Mouse (Mus musculus) spleen, adult 2 months (tissue): Measurements from ENCODE around the gene Crtam. TPM values are rescaled to one million over a fixed set of nuclear protein-coding genes. Genes with fewer than 3 reads are reported as not detected.

Experiments
- DNase-seq, 2 experiments: peaks; one replicate each; pipeline versions ENCODE4 v3.0.0 to v3.0.0-alpha.2; 2012 to 2021; ENCODE audit warnings: low spot score in 2 of 2, low read depth in 1 of 2
- H3K27ac ChIP-seq: fragments of 200-500 bp; 2 replicates; pipeline ENCODE4 v1.5.1; 2012; ENCODE audit warnings: low read length, inconsistent platforms; ENCODE audit not compliant: insufficient read depth
- H3K27me3 ChIP-seq: fragments of 200-500 bp; 2 replicates; pipeline ENCODE4 v1.6.1; 2012; ENCODE audit warnings: mild to moderate bottlenecking, moderate library complexity, low read length, inconsistent platforms; ENCODE audit not compliant: control insufficient read depth, insufficient read depth
- H3K36me3 ChIP-seq: fragments of 200-500 bp; 2 replicates; pipeline ENCODE4 v1.6.1; 2012; ENCODE audit warnings: mild to moderate bottlenecking, low read length, inconsistent platforms; ENCODE audit not compliant: control insufficient read depth, insufficient read depth
- H3K4me1 ChIP-seq: fragments of 200-500 bp; 2 replicates; pipeline ENCODE4 v1.6.1; 2011; ENCODE audit warnings: inconsistent platforms; ENCODE audit not compliant: control insufficient read depth, insufficient read depth, insufficient read length
- H3K4me3 ChIP-seq: fragments of 200-500 bp; 2 replicates; pipeline ENCODE4 v1.5.1; 2011; ENCODE audit warnings: mild to moderate bottlenecking, inconsistent platforms; ENCODE audit not compliant: insufficient read depth, insufficient read length; ENCODE audit errors: extremely low read depth
- CTCF ChIP-seq: fragments of 200-500 bp; IDR thresholded peaks from 2 replicates; pipeline ENCODE4 v1.5.1; 2011; ENCODE audit warnings: mild to moderate bottlenecking, inconsistent platforms; ENCODE audit not compliant: insufficient read depth, insufficient read length, insufficient replicate concordance; ENCODE audit errors: extremely low read depth
- POLR2A ChIP-seq: fragments of 200-500 bp; IDR thresholded peaks from 2 replicates; pipeline ENCODE4 v1.6.1; 2011; ENCODE audit warnings: low read depth, low read length, inconsistent platforms
- WGBS: fragments of 180-500 bp; shearing (Covaris S2); methylation state at CpG from one replicate; pipeline ENCODE4 v1.1.7; 2018; 5-methylcytosine and 5-hydroxymethylcytosine counted together
- polyA plus RNA-seq: library from polyadenylated mRNA; depleted of rRNA; stranded (reverse); fragments of >200 nt; gene quantifications from 2 replicates; pipeline ENCODE4 v1.2.3, GENCODE M21; 2012

Crtam gene
- polyA plus RNA-seq, 1 experiment: 0.55 TPM

DNA sequence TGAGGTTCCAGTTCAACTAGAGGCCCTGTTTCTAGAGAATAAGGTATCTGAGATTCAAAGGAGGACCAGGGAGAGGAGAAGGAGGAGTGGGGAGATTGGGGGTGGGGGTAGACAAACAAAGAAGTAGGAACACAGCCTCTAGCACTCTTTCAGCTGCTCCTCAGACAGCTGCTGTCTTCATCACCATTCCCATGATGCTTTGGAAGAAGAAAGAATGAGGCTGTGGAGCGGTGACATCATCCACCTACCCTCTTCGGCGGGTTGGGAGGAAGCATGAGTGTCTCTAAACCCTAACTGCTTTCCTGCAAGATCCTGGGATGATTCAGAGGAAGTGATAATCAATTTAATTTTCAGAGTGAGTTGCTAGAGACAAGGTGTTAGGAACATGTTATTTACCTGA is 44.4 kb upstream of the Crtam start:
- TF ChIP-seq CTCF: no peak
- TF ChIP-seq POLR2A: no peak
- no peaks in the 10 kb centered on the region for H3K27me3 ChIP-seq
- no peaks in the 10 kb centered on the region for H3K36me3 ChIP-seq
- 85% methylated on average over 3 of the region's 3 CpGs for WGBS
- H3K27ac ChIP-seq: no peak overlapping the region
- no peak for DNase-seq
- H3K4me3 ChIP-seq: no peak overlapping the region
- peaks cover 4% of the 10 kb centered on the region; the same call in 1 of the 2 replicates for H3K4me1 ChIP-seq

- Histone ChIP-seq H3K27ac (no peak overlapping the region), H3K36me3 (no peaks in the 10 kb centered on the region; the same call in 1 of the 2 replicates), H3K4me3 (no peak overlapping the region), H3K4me1 (peaks cover 4% of the 10 kb centered on the region; the same call in 1 of the 2 replicates), H3K27me3 (no peaks in the 10 kb centered on the region)
- 82% methylated on average over 7 of the region's 7 CpGs for WGBS
- TF ChIP-seq POLR2A (no peak), CTCF (no peak)
- DNase-seq: peak in 1 of 2 experiments; percentile 17
Observed at GRCm38 (mm10) chr9:41048216-41048615, 43.8 kb upstream of the Crtam start.

- H3K4me1 ChIP-seq: peaks cover 4% of the 10 kb centered on the region; the same call in 1 of the 2 replicates
- no peak overlapping the region for H3K4me3 ChIP-seq
- H3K27ac ChIP-seq: no peak overlapping the region
- DNase-seq: no peak
- no peaks in the 10 kb centered on the region; the same call in 1 of the 2 replicates for H3K36me3 ChIP-seq
- TF ChIP-seq POLR2A: no peak
- no peak for TF ChIP-seq CTCF
- WGBS: 85% methylated on average over 2 of the region's 2 CpGs
- no peaks in the 10 kb centered on the region for H3K27me3 ChIP-seq
Observed at GRCm38 (mm10) chr9:41047654-41048053, 43.2 kb upstream of the Crtam start.

DNA sequence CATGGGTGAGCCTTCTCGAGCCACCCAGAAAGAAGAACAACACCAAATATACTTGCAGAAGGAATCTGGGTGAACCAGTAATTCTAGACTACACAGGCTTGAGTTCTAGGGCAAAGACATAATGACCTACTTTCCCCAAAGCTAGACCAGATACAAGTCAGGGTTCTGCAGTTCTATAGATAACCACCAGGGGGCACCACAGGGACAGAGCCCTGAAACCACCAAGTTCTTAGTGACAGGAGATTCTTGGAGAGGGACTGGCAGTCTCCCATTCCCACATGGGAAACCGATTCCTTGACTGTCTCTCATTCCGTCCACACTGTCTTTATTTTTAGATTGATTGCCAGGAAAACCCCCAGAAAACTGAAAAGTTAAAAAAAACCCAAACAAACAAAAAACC is 40.2 kb upstream of the Crtam start:
- Histone ChIP-seq H3K36me3 (peaks cover 1% of the 10 kb centered on the region; the same call in 1 of the 2 replicates), H3K4me3 (no peak overlapping the region), H3K27me3 (no peaks in the 10 kb centered on the region), H3K4me1 (peaks cover 4% of the 10 kb centered on the region; the same call in 1 of the 2 replicates), H3K27ac (no peak overlapping the region)
- TF ChIP-seq POLR2A (no peak), CTCF (peak; percentile 69; the same call in 1 of the 2 replicates)
- DNase-seq: peak; percentile 47 to 75
- WGBS: 36% methylated on average over 3 of the region's 3 CpGs

GRCm38 (mm10) chr9:41043641-41044040 is 39.2 kb upstream of the Crtam start:
- 96% methylated on average over 5 of the region's 5 CpGs for WGBS
- H3K36me3 ChIP-seq: peaks cover 1% of the 10 kb centered on the region; the same call in 1 of the 2 replicates
- H3K27ac ChIP-seq: no peak overlapping the region
- peaks cover 4% of the 10 kb centered on the region; the same call in 1 of the 2 replicates for H3K4me1 ChIP-seq
- no peak for TF ChIP-seq CTCF
- no peak for TF ChIP-seq POLR2A
- no peak overlapping the region for H3K4me3 ChIP-seq
- no peak for DNase-seq
- no peaks in the 10 kb centered on the region for H3K27me3 ChIP-seq

GRCm38 (mm10) chr9:41041404-41041803 is 37.0 kb upstream of the Crtam start:
- no peak for TF ChIP-seq POLR2A
- TF ChIP-seq CTCF: no peak
- no peak overlapping the region for H3K4me3 ChIP-seq
- no peak overlapping the region for H3K27ac ChIP-seq
- H3K36me3 ChIP-seq: peaks cover 8% of the 10 kb centered on the region; the same call in 1 of the 2 replicates
- 91% methylated on average over 3 of the region's 3 CpGs for WGBS
- no peak for DNase-seq
- H3K27me3 ChIP-seq: no peaks in the 10 kb centered on the region
- H3K4me1 ChIP-seq: no peaks in the 10 kb centered on the region

- TF ChIP-seq CTCF (no peak), POLR2A (no peak)
- Histone ChIP-seq H3K27ac (no peak overlapping the region), H3K36me3 (peaks cover 8% of the 10 kb centered on the region; the same call in 1 of the 2 replicates), H3K27me3 (no peaks in the 10 kb centered on the region), H3K4me3 (no peak overlapping the region), H3K4me1 (no peaks in the 10 kb centered on the region)
- no peak for DNase-seq
- 87% methylated on average over 9 of the region's 9 CpGs for WGBS
Observed at GRCm38 (mm10) chr9:41038150-41038664, 33.8 kb upstream of the Crtam start.
